In genomic region chr12:118198386-118199093, GRCm38 (mm10) we compare ENCODE assay signal across 8 mouse cellular contexts. TPM values are rescaled to one million over a fixed set of nuclear protein-coding genes. Genes with fewer than 3 reads are reported as not detected.
DNase-seq lines count a peak whose midpoint lies in the region; ATAC-seq and TF ChIP-seq lines count a peak whose summit lies in the region.

Gene Dnah11 (minus strand): TSS chr12:118199043.

- H3K4me1 ChIP-seq in heart, embryonic 11.5 days (ENCODE audit: control insufficient read depth, insufficient read depth, low read length) = no peaks in the 10 kb centered on the region
- H3K4me1 ChIP-seq in kidney, embryonic 14.5 days (ENCODE audit: control insufficient read depth, insufficient read depth, low read length) = no peaks in the 10 kb centered on the region
- H3K4me1 ChIP-seq in midbrain, postnatal 0 days (ENCODE audit: insufficient read depth, low read length) = peaks cover 4% of the 10 kb centered on the region; the same call in 1 of the 2 replicates

- H3K4me2 ChIP-seq in heart, embryonic 11.5 days = peak within 1 kb of the TSS; percentile 97
- peak within 1 kb of the TSS; percentile 83 for H3K4me2 ChIP-seq in kidney, embryonic 14.5 days (replicated peaks; ENCODE audit: low read depth, low read length)
- H3K4me2 ChIP-seq in midbrain, postnatal 0 days (ENCODE audit: low read depth, low read length, poor library complexity, severe bottlenecking) = peak within 1 kb of the TSS; percentile 93

- WGBS in heart, embryonic 11.5 days (ENCODE audit: insufficient replicate concordance) = under 1% methylated on average over 47 of the region's 47 CpGs
- under 1% methylated on average over 47 of the region's 47 CpGs for WGBS in kidney, embryonic 14.5 days
- WGBS in midbrain, postnatal 0 days = 1% methylated on average over 47 of the region's 47 CpGs

- no peak for TF ChIP-seq POLR2A in brain, embryonic 14.5 days (IDR thresholded peaks at IDR 0.05; ENCODE audit: borderline replicate concordance, extremely low read depth, insufficient read depth, insufficient read length, poor library complexity, severe bottlenecking)

- H3K36me3 ChIP-seq in heart, embryonic 11.5 days (ENCODE audit: control insufficient read depth, insufficient read depth, low read length) = no peaks in the 10 kb centered on the region
- no peaks in the 10 kb centered on the region for H3K36me3 ChIP-seq in kidney, embryonic 14.5 days (ENCODE audit: control insufficient read depth, insufficient read depth, low read length)
- H3K36me3 ChIP-seq in midbrain, postnatal 0 days (ENCODE audit: insufficient read depth, low read length) = no peaks in the 10 kb centered on the region

- no peak for TF ChIP-seq CTCF in brain, embryonic 14.5 days (IDR thresholded peaks at IDR 0.05; ENCODE audit: borderline replicate concordance, extremely low read depth, insufficient read depth, insufficient read length)
- TF ChIP-seq CTCF in midbrain, postnatal 0 days (IDR thresholded peaks at IDR 0.05) = peak; percentile 6; the same call in 1 of the 2 replicates

- ATAC-seq in erythroblast, adult 5-6 weeks (replicated peaks; ENCODE audit: low FRiP score, poor library complexity, severe bottlenecking) = peak; percentile 90
- ATAC-seq in heart, embryonic 11.5 days (replicated peaks; ENCODE audit: insufficient number of reproducible peaks, low FRiP score, low TSS enrichment) = peak; percentile 87
- ATAC-seq in kidney, embryonic 14.5 days (ENCODE audit: low FRiP score, low TSS enrichment) = peak; percentile 99
- ATAC-seq in midbrain, postnatal 0 days (ENCODE audit: low FRiP score) = peak; percentile 85

- H3K9me3 ChIP-seq in heart, embryonic 11.5 days (replicated peaks; ENCODE audit: control insufficient read depth, low read length) = no peaks in the 10 kb centered on the region
- no peaks in the 10 kb centered on the region for H3K9me3 ChIP-seq in kidney, embryonic 14.5 days (ENCODE audit: control insufficient read depth, low read length)
- no peaks in the 10 kb centered on the region for H3K9me3 ChIP-seq in midbrain, postnatal 0 days (ENCODE audit: low read length)

- DNase-seq in 3134 (ENCODE audit: extremely low read depth, insufficient read length, low spot score) = peak; percentile 5
- DNase-seq in brain, embryonic 14.5 days (ENCODE audit: low read depth) = peak; percentile 85
- DNase-seq in liver = peak; percentile 74
- DNase-seq in midbrain, postnatal 0 days (ENCODE audit: low spot score) = peak; percentile 52
- peak; percentile 54 to 59 for DNase-seq in spleen, postnatal 36 days (ENCODE audit: low spot score in 2 of 2)

- no peak within 1 kb of the TSS for H3K27ac ChIP-seq in heart, embryonic 11.5 days (ENCODE audit: low read depth, low read length)
- no peak within 1 kb of the TSS for H3K27ac ChIP-seq in kidney, embryonic 14.5 days (ENCODE audit: low read depth, low read length)
- H3K27ac ChIP-seq in midbrain, postnatal 0 days (ENCODE audit: low read depth, low read length) = no peak within 1 kb of the TSS

- H3K27me3 ChIP-seq in heart, embryonic 11.5 days (ENCODE audit: control insufficient read depth, insufficient read depth, low read length) = peaks cover 22% of the 10 kb centered on the region
- peaks cover 45% of the 10 kb centered on the region for H3K27me3 ChIP-seq in kidney, embryonic 14.5 days (ENCODE audit: control insufficient read depth, insufficient read depth, low read length)
- peaks cover 8% of the 10 kb centered on the region for H3K27me3 ChIP-seq in midbrain, postnatal 0 days (ENCODE audit: insufficient read depth, low read length)

- no peak within 1 kb of the TSS for H3K9ac ChIP-seq in heart, embryonic 11.5 days (ENCODE audit: low read depth, low read length)
- 0 out of 2 replicates have a peak within 1 kb of the TSS, but pooled peaks have one; percentile 34 for H3K9ac ChIP-seq in kidney, embryonic 14.5 days (ENCODE audit: low read depth, low read length)
- 0 out of 2 replicates have a peak within 1 kb of the TSS, but pooled peaks have one; percentile 15 for H3K9ac ChIP-seq in midbrain, postnatal 0 days (replicated peaks; ENCODE audit: low read length, poor library complexity, severe bottlenecking)

- H3K4me3 ChIP-seq in heart, embryonic 11.5 days (ENCODE audit: low read depth, low read length) = peak within 1 kb of the TSS; percentile 54
- peak within 1 kb of the TSS; percentile 49 for H3K4me3 ChIP-seq in kidney, embryonic 14.5 days (ENCODE audit: low read length)
- H3K4me3 ChIP-seq in midbrain, postnatal 0 days (ENCODE audit: low read depth, low read length) = peak within 1 kb of the TSS; percentile 46

RNA-seq across cellular contexts. Expression of gene Dnah11, which starts in this region (rescaled TPM):
- polyA plus RNA-seq in brain, embryonic 14.5 days (2012; rRNA removed) = 0.43 and 0.97 TPM in 2 replicates
- not detected in 2 replicates for total RNA-seq in erythroblast, adult 5-6 weeks (2015; ENCODE audit: low replicate concordance)
- 0.14 TPM in 1 of 2 replicates, not detected in the other for total RNA-seq in erythroblast, adult 5-6 weeks (2017; ENCODE audit: low replicate concordance)
- polyA plus RNA-seq in heart, embryonic 11.5 days (2014; fragmentation: Nextera tagmentation; extraction: Ambion mirVana) = 0.04 TPM in 1 of 2 replicates, not detected in the other
- polyA plus RNA-seq in kidney, embryonic 14.5 days (2014; fragmentation: Nextera tagmentation; extraction: Ambion mirVana) = 0.24 and 0.30 TPM in 2 replicates
- 0.85 and 1.4 TPM in 2 replicates for total RNA-seq in midbrain, postnatal 0 days (2014; rRNA removed)
- 0.10 and 0.25 TPM in 2 replicates for polyA plus RNA-seq in midbrain, postnatal 0 days (2015; fragmentation: Nextera tagmentation; extraction: Ambion mirVana)

Comparison
In these comparisons a context has a peak if more than half of its experiments do, and no peak if none do; other contexts are left out.
1. Peak in DNase-seq in brain, embryonic 14.5 days; RNA of the gene not detected or under 1 TPM.
2. Peak in ATAC-seq in erythroblast, adult 5-6 weeks; RNA of the gene not detected or under 1 TPM.
3. Peak in ATAC-seq, H3K4me3 ChIP-seq and H3K4me2 ChIP-seq in heart, embryonic 11.5 days; RNA of the gene not detected or under 1 TPM.
4. Peak in ATAC-seq, H3K4me3 ChIP-seq, H3K9ac ChIP-seq and H3K4me2 ChIP-seq in kidney, embryonic 14.5 days; RNA of the gene not detected or under 1 TPM.
5. DNase-seq: peak in every context shown above with its lines; median percentile 85 in brain, embryonic 14.5 days; 74 in liver; 56 in spleen, postnatal 36 days; 52 in midbrain, postnatal 0 days; 5 in 3134.